Mouse (Mus musculus) stomach, embryonic 14.5 days (tissue): ENCODE results near the gene Gm5148. TPM values are rescaled to one million over a fixed set of nuclear protein-coding genes. Genes with fewer than 3 reads are reported as not detected.

Experiments used
- ATAC-seq: fragments of 200-750 bp; cut with Nextera tagmentation; 2 replicates; pipeline ENCODE4 v1.8.0; 2017; ENCODE audit warnings: low read depth, moderate TSS enrichment; ENCODE audit not compliant: insufficient number of reproducible peaks, insufficient read depth, low FRiP score
- H3K27ac ChIP-seq: fragments of 300-500 bp; sonication (generic); 2 replicates; pipeline ENCODE4 v1.5.1; 2014; ENCODE audit warnings: mild to moderate bottlenecking, low read length, moderate library complexity, mixed read lengths
- H3K27me3 ChIP-seq: fragments of 300-500 bp; sonication (generic); 2 replicates; pipeline ENCODE4 v1.6.1; 2014; ENCODE audit warnings: low read length, control low read depth, mixed read lengths; ENCODE audit not compliant: control insufficient read depth, insufficient read depth
- H3K36me3 ChIP-seq: fragments of 300-500 bp; sonication (generic); 2 replicates; pipeline ENCODE4 v1.6.1; 2014; ENCODE audit warnings: mild to moderate bottlenecking, control low read depth, low read length, moderate library complexity, mixed read lengths; ENCODE audit not compliant: control insufficient read depth, insufficient read depth
- H3K4me1 ChIP-seq: fragments of 300-500 bp; sonication (generic); 2 replicates; pipeline ENCODE4 v1.6.1; 2014; ENCODE audit warnings: low read length, control low read depth, mixed read lengths; ENCODE audit not compliant: control insufficient read depth, insufficient read depth
- H3K4me2 ChIP-seq: fragments of 300-500 bp; sonication (generic); replicated peaks from 2 replicates; pipeline ENCODE4 v1.6.1; 2014; ENCODE audit warnings: low read depth, low read length, control low read depth
- H3K4me3 ChIP-seq: fragments of 300-500 bp; sonication (generic); 2 replicates; pipeline ENCODE4 v1.5.1; 2014; ENCODE audit warnings: low read depth, low read length, control low read depth
- H3K9ac ChIP-seq: fragments of 300-500 bp; sonication (generic); replicated peaks from 2 replicates; pipeline ENCODE4 v1.6.1; 2014; ENCODE audit warnings: low read depth, mild to moderate bottlenecking, control low read depth, low read length, moderate library complexity, mixed read lengths
- H3K9me3 ChIP-seq: fragments of 300-500 bp; sonication (generic); 2 replicates; pipeline ENCODE4 v1.6.1; 2016; ENCODE audit warnings: low read depth, low read length, control low read depth; ENCODE audit not compliant: control insufficient read depth
- WGBS: fragments of 180-500 bp; shearing (Covaris S2); extraction: QIAGEN DNeasy Blood & Tissue Kit; methylation state at CpG from one replicate; pipeline ENCODE4 v1.1.7; 2014; 5-methylcytosine and 5-hydroxymethylcytosine counted together
- polyA plus RNA-seq: library from polyadenylated mRNA; unstranded; fragments of >200 nt; fragmentation: Nextera tagmentation; extraction: Ambion mirVana; gene quantifications from 2 replicates; pipeline ENCODE4 v1.2.1, GENCODE M21; 2014

The Gm5148 gene
- polyA plus RNA-seq, 1 experiment from 2014 or later = 8.7 TPM

DNA sequence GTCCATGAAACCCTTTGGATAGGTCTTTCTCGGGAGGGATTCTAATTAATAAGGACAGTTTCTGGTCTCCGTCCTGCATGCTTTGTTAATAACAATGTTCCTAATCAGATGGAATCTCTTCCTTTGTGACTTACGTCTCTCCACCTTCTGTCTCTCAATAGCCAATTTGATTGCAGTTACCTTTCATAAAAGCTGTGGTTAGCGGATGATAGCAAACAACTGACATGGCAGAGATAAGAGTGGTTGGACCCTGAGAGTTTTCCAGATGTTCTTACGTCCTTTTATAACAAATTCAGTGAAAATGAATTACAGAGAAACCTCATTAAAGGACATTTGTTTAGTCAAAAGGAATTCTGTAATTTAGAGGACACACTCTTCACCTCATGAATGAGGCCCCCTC, 37.5 kb upstream of the Gm5148 start:
- WGBS = 75% methylated on average over 5 of the region's 5 CpGs
- H3K27me3 ChIP-seq = no peaks in the 10 kb centered on the region
- no peak overlapping the region for H3K27ac ChIP-seq
- H3K36me3 ChIP-seq = no peaks in the 10 kb centered on the region
- H3K9ac ChIP-seq = no peak overlapping the region
- no peak overlapping the region for H3K4me2 ChIP-seq
- no peak for ATAC-seq
- H3K9me3 ChIP-seq = no peaks in the 10 kb centered on the region
- peaks cover 20% of the 10 kb centered on the region for H3K4me1 ChIP-seq
- no peak overlapping the region for H3K4me3 ChIP-seq

- ATAC-seq = no peak
Observed at GRCm38 (mm10) chr3:37760866-37761265, 36.6 kb upstream of the Gm5148 start.

GRCm38 (mm10) chr3:37758611-37759322, 34.5 kb upstream of the Gm5148 start:
- ATAC-seq = no peak
- Histone ChIP-seq H3K4me1 (peaks cover 12% of the 10 kb centered on the region), H3K4me3 (no peak overlapping the region), H3K9me3 (no peaks in the 10 kb centered on the region), H3K27ac (peak overlapping the region; percentile 33; the same call in 1 of the 2 replicates), H3K4me2 (peak overlapping the region; percentile 20), H3K9ac (no peak overlapping the region), H3K36me3 (no peaks in the 10 kb centered on the region), H3K27me3 (no peaks in the 10 kb centered on the region)
- WGBS = 37% methylated on average over 9 of the region's 9 CpGs

More at GRCm38 (mm10) chr3:37760866-37761265, 36.6 kb upstream of the Gm5148 start:
- H3K36me3 ChIP-seq = no peaks in the 10 kb centered on the region
- peaks cover 12% of the 10 kb centered on the region for H3K4me1 ChIP-seq
- 78% methylated on average over 6 of the region's 6 CpGs for WGBS
- H3K4me2 ChIP-seq = no peak overlapping the region
- no peak overlapping the region for H3K4me3 ChIP-seq
- H3K9me3 ChIP-seq = no peaks in the 10 kb centered on the region
- no peaks in the 10 kb centered on the region for H3K27me3 ChIP-seq
- no peak overlapping the region for H3K9ac ChIP-seq
- no peak overlapping the region for H3K27ac ChIP-seq

DNA sequence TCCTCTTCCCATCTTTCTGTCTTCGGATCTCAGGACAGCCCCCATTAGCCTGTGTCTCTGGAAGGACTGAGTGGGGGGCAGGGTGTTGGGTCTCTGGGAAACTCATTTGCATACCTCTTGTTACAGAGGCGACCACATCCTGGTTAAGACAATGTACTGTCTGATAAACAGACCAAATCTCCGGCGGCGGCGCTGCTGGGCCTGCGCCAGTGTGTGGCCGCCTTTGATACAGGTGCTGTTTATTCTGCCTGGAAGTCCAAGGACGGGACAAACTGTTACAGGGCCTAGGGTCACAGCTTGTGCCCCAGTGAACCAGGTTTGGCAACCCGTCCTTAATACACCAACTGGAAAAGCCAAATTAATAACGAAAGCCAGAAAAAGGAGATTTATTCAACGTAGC, 33.8 kb upstream of the Gm5148 start:
- Histone ChIP-seq H3K27ac (peak overlapping the region; percentile 6; the same call in 1 of the 2 replicates), H3K27me3 (no peaks in the 10 kb centered on the region), H3K4me2 (peak overlapping the region; percentile 20), H3K9ac (no peak overlapping the region), H3K36me3 (no peaks in the 10 kb centered on the region), H3K4me1 (peaks cover 12% of the 10 kb centered on the region), H3K4me3 (no peak overlapping the region), H3K9me3 (no peaks in the 10 kb centered on the region)
- ATAC-seq = peak; percentile 51; the same call in 1 of the 2 replicates
- 7% methylated on average over 12 of the region's 12 CpGs for WGBS

DNA sequence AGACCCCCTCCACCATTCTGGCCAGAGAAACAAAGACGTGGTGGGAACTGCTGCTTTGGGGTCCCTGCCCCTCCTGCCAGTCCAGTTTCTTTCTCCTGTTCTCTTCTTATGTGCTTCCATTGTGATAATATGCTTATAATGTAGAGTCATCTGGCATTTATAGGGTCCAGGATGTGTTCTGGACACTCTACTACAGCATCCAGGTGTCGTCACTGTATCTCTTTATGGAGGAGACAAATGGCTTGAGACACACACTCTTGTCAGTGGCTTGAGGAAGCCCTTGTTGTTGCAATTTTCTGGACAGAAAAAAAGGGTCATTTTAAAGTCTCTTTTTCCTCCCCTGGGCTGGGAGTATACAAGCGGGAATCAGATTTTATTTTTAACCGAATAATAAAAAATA, 33.3 kb upstream of the Gm5148 start:
- H3K9ac ChIP-seq = no peak overlapping the region
- peaks cover 12% of the 10 kb centered on the region for H3K4me1 ChIP-seq
- ATAC-seq = no peak
- no peak overlapping the region; the same call in 1 of the 2 replicates for H3K4me2 ChIP-seq
- H3K9me3 ChIP-seq = no peaks in the 10 kb centered on the region
- H3K27ac ChIP-seq = no peak overlapping the region
- no peak overlapping the region for H3K4me3 ChIP-seq
- no peaks in the 10 kb centered on the region for H3K36me3 ChIP-seq
- 45% methylated on average over 4 of the region's 4 CpGs for WGBS
- no peaks in the 10 kb centered on the region for H3K27me3 ChIP-seq

DNA sequence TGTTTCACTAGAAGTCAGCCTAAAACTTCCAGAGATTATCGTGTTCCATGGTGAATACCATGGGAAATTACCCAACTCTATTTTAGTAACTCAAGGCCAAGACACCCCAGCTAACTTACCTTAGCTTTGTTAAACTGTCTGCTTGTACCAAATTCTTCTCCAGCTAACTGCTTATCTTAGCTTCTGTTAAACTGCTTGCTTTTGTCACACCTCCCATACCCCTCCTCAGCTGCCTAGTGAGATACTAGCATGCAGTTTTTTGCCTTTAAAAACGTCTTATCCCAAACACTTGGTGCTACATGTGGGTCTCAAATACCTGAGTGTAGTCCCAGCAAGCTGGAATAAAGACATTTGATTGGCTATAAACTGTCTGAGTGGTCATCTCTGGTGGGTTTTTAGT, 31.7 kb upstream of the Gm5148 start:
- Histone ChIP-seq H3K4me3 (no peak overlapping the region), H3K27ac (no peak overlapping the region), H3K27me3 (no peaks in the 10 kb centered on the region), H3K4me1 (peaks cover 12% of the 10 kb centered on the region), H3K4me2 (no peak overlapping the region), H3K9ac (no peak overlapping the region), H3K36me3 (no peaks in the 10 kb centered on the region), H3K9me3 (no peaks in the 10 kb centered on the region)
- 65% methylated on average over 2 of the region's 2 CpGs for WGBS
- no peak for ATAC-seq

GRCm38 (mm10) chr3:37754639-37755038, 30.3 kb upstream of the Gm5148 start:
- H3K36me3 ChIP-seq = no peaks in the 10 kb centered on the region
- no peak for ATAC-seq

GRCm38 (mm10) chr3:37753148-37753547, 28.9 kb upstream of the Gm5148 start:
- H3K4me3 ChIP-seq = no peak overlapping the region
- H3K4me2 ChIP-seq = no peak overlapping the region
- H3K4me1 ChIP-seq = peaks cover 5% of the 10 kb centered on the region; the same call in 1 of the 2 replicates
- no peaks in the 10 kb centered on the region for H3K36me3 ChIP-seq
- 75% methylated on average over 3 of the region's 3 CpGs for WGBS
- no peak overlapping the region for H3K9ac ChIP-seq
- no peaks in the 10 kb centered on the region for H3K27me3 ChIP-seq
- no peak overlapping the region for H3K27ac ChIP-seq
- ATAC-seq = no peak
- H3K9me3 ChIP-seq = no peaks in the 10 kb centered on the region

More at GRCm38 (mm10) chr3:37754639-37755038, 30.3 kb upstream of the Gm5148 start:
- Histone ChIP-seq H3K27ac (no peak overlapping the region), H3K9me3 (no peaks in the 10 kb centered on the region), H3K4me1 (peaks cover 12% of the 10 kb centered on the region), H3K27me3 (no peaks in the 10 kb centered on the region), H3K4me3 (no peak overlapping the region), H3K9ac (no peak overlapping the region), H3K4me2 (no peak overlapping the region)
- WGBS = 90% methylated on average over 3 of the region's 3 CpGs
